Mouse (Mus musculus) left cerebral cortex, postnatal 25 days (tissue): ENCODE results near the gene Coro2b. TPM values are rescaled to one million over a fixed set of nuclear protein-coding genes. Genes with fewer than 3 reads are reported as not detected.

Source experiments
- DNase-seq, 2 experiments: peaks; one replicate each; pipeline ENCODE4 v3.0.0; 2022; ENCODE audit warnings: low spot score in 2 of 2, mixed read lengths in 1 of 2
- intact Hi-C: fragments of 180-260 bp; cut with DNase I; formaldehyde crosslinking; loops from one replicate; pipeline ENCODE4 v1.15.1; 2025
- total RNA-seq, 2 experiments: library from RNA; stranded (reverse); gene quantifications; 2 replicates each; pipeline ENCODE4 v1.2.3; 2021

Gene Coro2b
- total RNA-seq, 2 experiments from 2014 or later: 183 to 184 TPM

DNA sequence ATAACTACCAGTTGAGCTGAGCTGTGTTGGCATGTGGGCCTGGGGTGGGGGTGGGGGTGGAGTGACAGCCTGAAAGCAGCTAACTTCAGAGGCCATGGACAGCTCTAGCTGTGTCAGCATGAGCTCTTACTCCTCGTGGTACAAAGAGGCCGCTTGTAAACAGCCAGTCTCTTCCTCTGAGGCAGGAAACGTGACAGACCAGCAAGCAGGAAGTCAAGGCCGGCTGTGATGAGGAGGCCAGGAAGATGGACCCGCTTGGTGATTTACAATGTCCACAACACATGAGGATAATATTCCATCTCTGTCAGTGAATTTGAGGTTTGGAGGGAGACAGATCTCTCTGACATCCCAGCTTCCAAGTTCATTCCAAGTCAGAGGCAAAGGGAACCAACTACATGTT lies 111.6 kb downstream of the Coro2b start:
- intact Hi-C loops: no loop called here
- no peak for DNase-seq

GRCm38 (mm10) chr9:62423871-62424270 lies 113.0 kb downstream of the Coro2b start:
- intact Hi-C loops: no loop called here
- DNase-seq: no peak

GRCm38 (mm10) chr9:62422926-62423325 lies 113.9 kb downstream of the Coro2b start:
- no peak for DNase-seq

DNA sequence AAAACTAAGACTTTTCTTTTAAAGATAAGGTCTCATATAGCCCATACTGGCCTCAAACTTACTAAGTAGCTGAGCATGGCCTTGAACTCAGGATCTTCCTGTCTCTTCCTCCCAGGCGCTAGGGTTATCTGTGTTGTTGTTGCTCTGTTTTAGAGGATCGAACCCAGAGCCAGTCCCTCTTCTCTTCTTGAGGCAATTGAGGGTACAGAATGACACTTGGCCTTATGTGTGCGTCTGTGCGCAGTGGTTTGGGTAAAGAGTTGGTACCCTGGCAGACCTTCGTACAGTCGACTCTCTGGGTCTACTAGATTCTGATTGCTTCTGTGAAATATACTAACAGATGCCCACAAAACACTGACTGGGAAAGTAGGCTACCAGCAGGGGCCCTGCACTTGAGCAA lies 114.9 kb downstream of the Coro2b start:
- DNase-seq: no peak
- intact Hi-C loops: no loop called here

More at GRCm38 (mm10) chr9:62422926-62423325, 113.9 kb downstream of the Coro2b start:
- intact Hi-C loops: no loop called here

- DNase-seq: peak; percentile 57 to 70
- intact Hi-C loops: no loop called here
Observed at GRCm38 (mm10) chr9:62421027-62421426, 115.8 kb downstream of the Coro2b start.

GRCm38 (mm10) chr9:62420261-62420917 lies 116.5 kb downstream of the Coro2b start:
- DNase-seq: no peak
- intact Hi-C loops: no loop called here

DNA sequence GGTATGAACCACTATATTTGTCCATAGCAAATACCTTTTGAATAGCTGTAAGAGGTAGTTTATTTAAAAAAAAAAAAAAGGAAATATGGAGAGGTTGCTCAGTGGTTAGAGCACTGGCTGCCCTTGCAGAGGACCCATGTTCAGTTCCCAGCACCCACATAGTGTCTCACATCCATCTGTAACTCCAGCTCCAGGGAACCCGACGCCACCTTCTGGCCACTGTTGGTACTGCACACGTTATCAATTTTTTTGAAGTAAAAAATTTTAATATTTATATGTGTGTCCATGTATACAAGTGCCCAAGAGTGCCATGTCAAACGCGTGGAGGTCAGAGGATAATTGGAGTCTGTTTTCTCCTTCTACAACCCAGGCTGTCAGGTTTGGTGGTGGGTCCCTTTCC lies 118.1 kb downstream of the Coro2b start:
- no peak for DNase-seq
- intact Hi-C loops: loop anchor here (5.0 to 10.0 kb wide), 3 partner anchors 34 to 134 kb away; no protein-coding TSS in a partner anchor

- intact Hi-C loops: no loop called here
- DNase-seq: no peak
Observed at GRCm38 (mm10) chr9:62407357-62408146, 129.3 kb downstream of the Coro2b start.

- intact Hi-C loops: no loop called here
- no peak for DNase-seq
Observed at GRCm38 (mm10) chr9:62406423-62407013, 130.3 kb downstream of the Coro2b start.

- intact Hi-C loops: no loop called here
- no peak for DNase-seq
Observed at GRCm38 (mm10) chr9:62401589-62401988, 135.3 kb downstream of the Coro2b start.

DNA sequence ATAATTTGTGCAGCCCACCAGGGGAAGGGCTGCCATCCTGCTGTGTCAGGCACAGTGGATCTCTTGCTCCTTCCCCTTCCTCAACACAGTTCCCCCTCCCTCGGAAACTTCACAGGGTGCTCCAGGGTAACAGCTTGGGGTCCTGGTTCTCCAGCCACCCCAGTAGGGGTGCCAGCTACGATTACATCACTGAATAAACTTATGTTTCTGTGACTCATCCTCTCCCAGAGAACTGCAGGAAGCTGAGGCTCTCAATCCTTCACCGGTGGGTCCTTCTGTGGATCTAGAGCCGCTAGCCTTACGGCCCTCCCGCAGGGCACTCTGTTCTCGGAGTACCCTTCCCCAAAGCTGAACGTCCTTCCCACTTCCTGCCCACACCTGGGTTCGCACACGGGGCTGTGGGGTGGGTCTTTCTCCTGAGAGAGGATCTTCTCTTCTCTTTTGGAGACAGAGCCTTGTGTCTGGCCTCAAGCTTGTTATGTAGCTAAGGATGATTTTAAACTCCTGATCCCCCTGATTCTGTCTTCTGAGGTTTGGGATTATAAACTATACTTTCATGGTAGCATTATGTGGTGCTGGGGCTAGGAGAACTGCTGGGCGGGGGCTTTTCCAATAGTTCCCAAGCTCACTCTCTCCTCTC lies 136.2 kb downstream of the Coro2b start:
- DNase-seq: no peak
- intact Hi-C loops: no loop called here

DNA sequence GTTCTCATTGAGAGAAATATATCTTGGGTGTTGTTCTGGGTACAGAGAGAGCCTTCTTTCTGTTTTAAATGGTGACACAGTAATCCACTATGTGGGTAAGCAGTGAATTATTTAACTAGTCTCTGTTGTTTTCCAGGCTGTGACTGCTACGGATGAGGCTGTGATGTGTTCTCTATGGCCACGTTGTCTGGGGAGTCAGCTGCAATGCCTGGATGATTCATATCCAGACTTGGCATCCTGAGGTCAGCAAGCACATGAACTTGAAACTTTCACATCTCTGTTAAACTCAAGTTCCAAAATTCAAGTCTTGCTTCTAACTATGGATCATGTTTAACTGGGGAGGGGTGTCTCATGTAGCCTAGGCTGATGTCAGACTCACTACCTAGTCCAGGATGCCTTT lies 142.7 kb downstream of the Coro2b start:
- DNase-seq: no peak
- intact Hi-C loops: no loop called here

DNA sequence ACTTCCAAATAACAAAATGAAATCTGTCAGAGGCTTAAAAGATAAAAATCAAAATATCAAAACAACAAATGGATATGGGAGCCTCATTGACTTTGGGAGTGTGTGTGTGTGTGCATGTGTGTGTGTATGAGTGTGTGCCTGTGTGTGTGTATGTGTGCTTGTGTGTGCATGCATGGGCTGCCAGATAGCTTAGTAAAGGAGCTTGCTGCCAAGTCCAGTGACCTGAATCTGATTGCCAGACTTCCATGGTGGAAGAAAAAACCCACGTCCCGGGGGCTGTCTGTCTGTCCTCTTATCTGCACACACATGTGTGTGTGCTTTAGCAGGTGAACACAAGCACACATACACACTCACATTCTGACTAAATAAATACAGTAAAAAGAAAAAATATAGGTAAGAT lies 143.3 kb downstream of the Coro2b start:
- DNase-seq: no peak
- intact Hi-C loops: no loop called here

GRCm38 (mm10) chr9:62389735-62390134 lies 147.1 kb downstream of the Coro2b start:
- DNase-seq: no peak
- intact Hi-C loops: no loop called here

GRCm38 (mm10) chr9:62385727-62386518 lies 150.9 kb downstream of the Coro2b start:
- no peak for DNase-seq
- intact Hi-C loops: no loop called here

- DNase-seq: no peak
- intact Hi-C loops: no loop called here
Observed at GRCm38 (mm10) chr9:62385062-62385461, 151.8 kb downstream of the Coro2b start.

GRCm38 (mm10) chr9:62382519-62383084 lies 154.2 kb downstream of the Coro2b start:
- DNase-seq: no peak
- intact Hi-C loops: no loop called here

DNA sequence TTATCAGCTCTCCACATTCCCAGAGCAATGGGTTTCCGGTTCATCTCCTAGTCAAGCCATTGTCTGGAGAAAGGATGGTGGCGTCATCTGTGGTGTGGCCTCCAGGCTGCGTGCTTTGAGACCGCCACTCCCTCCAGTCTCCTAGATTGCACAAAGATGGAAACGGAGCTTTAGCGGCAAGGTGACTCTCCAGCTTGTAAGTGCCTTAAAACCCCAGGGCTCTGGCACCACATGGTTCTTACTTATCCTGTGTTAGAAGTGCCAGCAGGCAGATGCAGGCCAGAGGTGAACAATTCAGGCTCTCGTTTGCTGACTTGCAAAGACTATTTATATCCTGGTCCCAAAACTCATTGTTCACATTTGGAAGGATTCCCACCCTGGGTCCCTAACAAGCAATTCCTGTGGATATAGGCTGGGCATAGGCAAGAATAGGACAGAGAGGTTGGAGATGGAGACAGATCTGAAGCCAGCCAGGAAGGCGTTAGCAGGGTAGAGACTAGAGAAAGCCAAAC lies 155.4 kb downstream of the Coro2b start:
- intact Hi-C loops: no loop called here
- no peak for DNase-seq

DNA sequence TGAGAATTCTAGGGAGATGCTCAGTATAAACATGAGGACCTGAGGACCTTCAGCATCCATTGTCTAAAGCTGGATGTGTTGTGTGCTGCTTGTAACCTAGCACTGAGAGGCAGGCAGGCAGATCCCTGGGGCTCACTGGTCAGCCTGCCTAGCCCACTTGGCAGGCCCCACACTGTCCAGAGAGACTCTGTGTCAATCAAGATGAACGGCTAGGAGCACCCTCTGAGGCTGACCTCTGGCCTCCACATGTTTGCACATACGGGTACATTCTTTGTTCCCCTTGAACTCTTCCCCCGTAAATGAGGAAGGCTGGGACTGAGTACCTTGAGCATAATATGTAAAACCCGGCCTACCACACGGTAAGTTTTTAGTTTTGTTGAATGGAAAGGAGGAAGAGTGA lies 156.5 kb downstream of the Coro2b start:
- intact Hi-C loops: no loop called here
- DNase-seq: no peak
